Mouse (Mus musculus): ENCODE data around the gene Flt3.

- TF ChIP-seq POLR2A (IDR thresholded peaks at IDR 0.05; ENCODE audit: extremely low read depth, insufficient read depth, low read length), result no peak
- no peak for TF ChIP-seq CTCF (IDR thresholded peaks at IDR 0.05; ENCODE audit: extremely low read depth, insufficient read depth, low read length)
Measured at GRCm38 (mm10) chr5:147300917-147301780, 99.1 kb downstream of the Flt3 start.

All from cortical plate, adult 2 months (tissue).